Mouse (Mus musculus): ENCODE data around the gene Glp1r.

DNA sequence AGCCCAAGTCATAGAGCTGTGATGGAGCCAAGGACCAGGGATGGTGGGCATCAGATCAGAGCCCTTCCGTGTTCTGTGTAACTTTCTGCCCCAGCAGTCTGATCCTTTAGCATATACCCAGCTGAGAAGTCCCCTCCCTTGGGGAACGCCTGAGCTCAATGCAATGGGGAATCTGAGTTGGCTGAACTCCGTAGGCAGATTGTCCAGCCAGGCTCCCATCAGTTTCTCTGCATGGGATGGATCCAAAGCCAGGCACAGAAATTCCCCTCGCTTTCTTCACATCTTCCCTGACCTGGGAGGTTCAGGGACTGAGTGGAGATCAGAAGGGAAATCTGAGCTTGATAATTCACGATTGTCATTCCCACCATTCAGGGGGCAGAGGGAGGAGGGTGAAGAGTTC lies 33.7 kb downstream of the Glp1r start:
- TF ChIP-seq EP300 (IDR thresholded peaks at IDR 0.05) (no peak), CTCF (IDR thresholded peaks at IDR 0.05) (no peak)

Measured in lung, postnatal 0 days (tissue).